Mouse (Mus musculus) neural tube, embryonic 14.5 days (tissue): ENCODE measurements around the gene Rasgrf2. TPM values are rescaled to one million over a fixed set of nuclear protein-coding genes. Genes with fewer than 3 reads are reported as not detected.
A peak's percentile ranks its signal among the peaks of the same experiment; 100 is the strongest.

ENCODE experiments used
- ATAC-seq: fragments of 200-750 bp; cut with Nextera tagmentation; 2 replicates; pipeline ENCODE4 v1.8.0; 2017; ENCODE audit warnings: low read depth, mild to moderate bottlenecking, moderate TSS enrichment, moderate library complexity
- H3K27ac ChIP-seq: fragments of 300-500 bp; sonication (generic); 2 replicates; pipeline ENCODE4 v1.5.1; 2014; ENCODE audit warnings: low read depth, mild to moderate bottlenecking, control low read depth, low read length, moderate library complexity, mixed read lengths
- H3K27me3 ChIP-seq: fragments of 300-500 bp; sonication (generic); 2 replicates; pipeline ENCODE4 v1.6.1; 2014; ENCODE audit warnings: low read length; ENCODE audit not compliant: control insufficient read depth, insufficient read depth
- H3K36me3 ChIP-seq: fragments of 300-500 bp; sonication (generic); 2 replicates; pipeline ENCODE4 v1.6.1; 2014; ENCODE audit warnings: low read length, mixed read lengths; ENCODE audit not compliant: control insufficient read depth, insufficient read depth
- H3K4me1 ChIP-seq: fragments of 300-500 bp; sonication (generic); 2 replicates; pipeline ENCODE4 v1.6.1; 2014; ENCODE audit warnings: low read length; ENCODE audit not compliant: control insufficient read depth, insufficient read depth
- H3K4me2 ChIP-seq: fragments of 300-500 bp; sonication (generic); 2 replicates; pipeline ENCODE4 v1.6.1; 2014; ENCODE audit warnings: mild to moderate bottlenecking, low read depth, low read length, control low read depth
- H3K4me3 ChIP-seq: fragments of 300-500 bp; sonication (generic); 2 replicates; pipeline ENCODE4 v1.5.1; 2014; ENCODE audit warnings: low read depth, low read length, control low read depth, mixed read lengths
- H3K9ac ChIP-seq: fragments of 300-500 bp; sonication (generic); replicated peaks from 2 replicates; pipeline ENCODE4 v1.6.1; 2014; ENCODE audit warnings: low read depth, mild to moderate bottlenecking, control low read depth, low read length, mixed read lengths
- H3K9me3 ChIP-seq: fragments of 300-500 bp; sonication (generic); 2 replicates; pipeline ENCODE4 v1.6.1; 2016; ENCODE audit warnings: low read length; ENCODE audit not compliant: control insufficient read depth
- WGBS: fragments of 180-500 bp; shearing (Covaris S2); extraction: QIAGEN DNeasy Blood & Tissue Kit; methylation state at CpG from one replicate; pipeline ENCODE4 v1.1.7; 2014; 5-methylcytosine and 5-hydroxymethylcytosine counted together
- polyA plus RNA-seq: library from polyadenylated mRNA; unstranded; fragments of >200 nt; fragmentation: Nextera tagmentation; extraction: Ambion mirVana; gene quantifications from 2 replicates; pipeline ENCODE4 v1.2.1, GENCODE M21; 2014

Gene Rasgrf2
- polyA plus RNA-seq, 1 experiment from 2014 or later = 8.7 TPM

DNA sequence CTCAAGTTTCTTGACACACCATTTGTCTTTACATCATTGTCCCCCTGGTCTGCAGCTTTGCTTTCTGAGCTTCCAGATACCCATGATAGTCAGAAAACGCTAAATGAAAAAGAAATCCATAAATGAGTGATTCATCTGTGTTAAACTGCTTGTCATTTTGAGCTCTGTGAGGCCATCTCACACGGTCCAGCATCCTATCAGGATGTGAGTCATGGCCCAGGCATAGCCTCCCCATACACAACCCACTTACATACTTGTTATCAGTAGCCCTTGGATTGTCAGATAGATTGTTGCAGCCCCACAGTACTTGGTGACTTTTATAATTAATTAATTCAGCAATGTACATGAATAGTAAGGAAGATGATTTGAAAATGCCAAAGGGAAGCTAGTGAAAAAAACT is 63.6 kb downstream of the Rasgrf2 start:
- 76% methylated on average over 2 of the region's 2 CpGs for WGBS
- Histone ChIP-seq H3K4me1 (no peaks in the 10 kb centered on the region), H3K9me3 (no peaks in the 10 kb centered on the region), H3K4me3 (no peak overlapping the region), H3K27me3 (no peaks in the 10 kb centered on the region), H3K9ac (no peak overlapping the region), H3K4me2 (no peak overlapping the region), H3K27ac (no peak overlapping the region), H3K36me3 (no peaks in the 10 kb centered on the region)
- ATAC-seq = no peak

DNA sequence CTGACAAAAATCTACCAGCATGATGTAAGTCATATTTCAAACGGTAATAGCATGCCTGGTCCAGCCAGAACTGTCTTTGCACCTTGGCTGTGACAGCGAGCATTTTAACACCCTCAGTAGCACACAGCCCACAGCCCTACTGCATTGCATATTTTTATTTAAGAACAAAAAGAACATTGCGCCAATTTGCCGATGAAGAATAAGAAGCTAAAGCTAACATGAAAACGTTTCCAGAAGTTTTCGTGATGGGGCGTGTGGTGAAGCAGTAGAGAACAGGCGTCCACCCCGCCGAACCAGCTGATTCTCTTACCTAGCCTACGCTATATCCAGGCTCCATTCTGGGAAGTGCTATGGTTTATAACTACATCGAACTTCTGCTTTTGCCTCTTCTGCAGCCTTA is 77.7 kb downstream of the Rasgrf2 start:
- Histone ChIP-seq H3K27me3 (no peaks in the 10 kb centered on the region), H3K4me1 (no peaks in the 10 kb centered on the region), H3K9me3 (no peaks in the 10 kb centered on the region), H3K27ac (no peak overlapping the region), H3K4me2 (no peak overlapping the region), H3K36me3 (no peaks in the 10 kb centered on the region), H3K4me3 (no peak overlapping the region), H3K9ac (no peak overlapping the region)
- no peak for ATAC-seq
- 95% methylated on average over 12 of the region's 12 CpGs for WGBS

DNA sequence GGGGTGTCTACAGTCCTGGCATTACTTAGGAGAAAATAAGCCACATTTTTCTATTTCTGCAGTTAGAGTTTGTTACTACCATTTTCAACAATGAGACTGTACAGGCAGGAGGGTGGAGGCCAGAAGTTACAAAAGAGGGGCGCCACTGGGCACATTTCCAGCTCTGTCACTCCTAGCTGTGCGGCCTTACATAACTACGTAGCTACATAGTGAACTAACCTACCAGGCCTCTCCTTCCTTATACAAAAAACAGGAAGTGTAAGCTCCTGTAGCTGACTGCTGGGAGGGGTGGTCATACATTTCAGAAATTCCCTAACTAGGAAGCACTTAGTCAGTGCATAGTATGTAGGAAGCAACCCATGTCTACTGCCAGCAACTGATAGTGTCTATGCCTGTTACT is 78.5 kb downstream of the Rasgrf2 start:
- Histone ChIP-seq H3K27ac (no peak overlapping the region), H3K4me2 (no peak overlapping the region), H3K4me3 (no peak overlapping the region), H3K36me3 (no peaks in the 10 kb centered on the region), H3K9me3 (no peaks in the 10 kb centered on the region), H3K4me1 (no peaks in the 10 kb centered on the region), H3K9ac (no peak overlapping the region), H3K27me3 (no peaks in the 10 kb centered on the region)
- ATAC-seq = no peak
- 89% methylated on average over 3 of the region's 3 CpGs for WGBS

DNA sequence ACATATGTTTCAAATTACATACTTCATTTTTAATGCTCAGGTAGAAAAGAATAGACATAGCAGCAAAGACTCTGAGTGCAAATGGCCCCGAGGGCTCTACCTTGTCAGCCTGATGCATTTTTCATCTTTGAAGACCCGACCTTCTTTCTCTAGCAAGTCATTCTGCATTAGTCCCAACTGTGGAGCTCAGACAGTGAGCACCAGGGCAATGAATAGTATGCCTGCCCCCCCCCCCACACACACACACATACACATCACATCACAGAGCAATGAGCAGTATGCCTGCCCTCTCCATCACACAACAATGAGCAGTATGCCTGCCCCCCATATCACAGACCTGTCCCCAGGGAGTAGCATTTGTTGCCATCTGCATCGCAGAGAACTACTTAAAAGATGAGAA is 80.2 kb downstream of the Rasgrf2 start:
- H3K27ac ChIP-seq = no peak overlapping the region
- H3K4me3 ChIP-seq = no peak overlapping the region
- 76% methylated on average over 3 of the region's 3 CpGs for WGBS
- H3K9me3 ChIP-seq = no peaks in the 10 kb centered on the region
- no peak overlapping the region for H3K4me2 ChIP-seq
- no peaks in the 10 kb centered on the region for H3K27me3 ChIP-seq
- H3K4me1 ChIP-seq = no peaks in the 10 kb centered on the region
- ATAC-seq = no peak
- H3K9ac ChIP-seq = no peak overlapping the region
- no peaks in the 10 kb centered on the region for H3K36me3 ChIP-seq

DNA sequence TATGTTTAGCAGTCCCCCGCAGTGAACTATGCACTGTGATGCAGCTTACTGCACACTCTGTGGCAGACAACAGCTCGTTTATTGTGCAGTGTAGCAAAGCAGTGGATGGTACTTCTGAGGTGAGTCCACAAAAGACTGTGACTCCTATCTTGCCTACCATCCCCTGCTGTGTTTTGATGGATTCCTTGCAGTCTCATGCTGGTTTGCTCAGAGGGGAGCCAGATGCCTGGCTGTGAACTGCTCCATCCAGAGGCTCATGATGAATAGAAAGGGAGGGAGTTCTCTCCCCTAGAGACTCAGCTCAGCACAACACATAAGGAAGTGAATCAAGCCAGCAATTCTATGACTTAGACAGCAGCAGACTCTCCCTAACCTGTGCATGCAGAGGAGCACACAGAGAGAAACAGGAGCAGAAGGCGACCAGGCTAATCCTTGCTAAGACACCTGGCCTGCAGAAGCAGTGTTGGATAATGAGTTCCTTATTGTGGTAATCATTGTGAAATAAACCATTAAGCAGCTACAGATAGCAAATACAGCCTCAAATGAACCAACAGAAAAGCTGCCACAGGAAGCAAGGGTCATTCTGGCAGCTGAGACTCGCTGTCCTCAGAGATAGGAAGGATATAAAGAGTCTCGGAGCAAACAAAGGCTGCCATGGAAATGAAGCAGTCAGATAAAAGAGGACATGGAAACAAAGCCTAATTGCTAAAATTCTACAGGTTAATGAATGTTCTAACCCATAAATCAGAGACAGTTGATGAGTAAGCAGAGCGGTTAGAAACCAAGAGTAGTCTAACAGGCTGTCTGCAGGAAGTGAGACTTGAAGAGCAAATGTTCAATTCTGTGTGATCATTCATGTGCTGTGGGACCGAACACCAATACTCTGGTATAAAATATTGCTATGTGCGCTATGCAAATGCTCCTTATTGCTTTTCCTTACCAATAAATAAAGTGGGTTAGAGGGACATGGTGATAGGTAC is 89.6 kb downstream of the Rasgrf2 start:
- Histone ChIP-seq H3K9ac (no peak overlapping the region), H3K9me3 (no peaks in the 10 kb centered on the region), H3K4me3 (no peak overlapping the region), H3K27me3 (no peaks in the 10 kb centered on the region), H3K27ac (no peak overlapping the region), H3K4me2 (no peak overlapping the region), H3K36me3 (no peaks in the 10 kb centered on the region), H3K4me1 (no peaks in the 10 kb centered on the region)
- ATAC-seq = peak; percentile 78
- WGBS = 26% methylated on average over 8 of the region's 8 CpGs

GRCm38 (mm10) chr13:92030364-92031057 is 100.9 kb downstream of the Rasgrf2 start:
- no peak for ATAC-seq
- no peaks in the 10 kb centered on the region for H3K27me3 ChIP-seq
- no peaks in the 10 kb centered on the region for H3K36me3 ChIP-seq
- no peaks in the 10 kb centered on the region for H3K4me1 ChIP-seq
- H3K27ac ChIP-seq = no peak overlapping the region
- no peaks in the 10 kb centered on the region for H3K9me3 ChIP-seq
- H3K4me3 ChIP-seq = no peak overlapping the region
- no peak overlapping the region for H3K9ac ChIP-seq
- H3K4me2 ChIP-seq = no peak overlapping the region
- WGBS = 93% methylated on average over 24 of the region's 24 CpGs

DNA sequence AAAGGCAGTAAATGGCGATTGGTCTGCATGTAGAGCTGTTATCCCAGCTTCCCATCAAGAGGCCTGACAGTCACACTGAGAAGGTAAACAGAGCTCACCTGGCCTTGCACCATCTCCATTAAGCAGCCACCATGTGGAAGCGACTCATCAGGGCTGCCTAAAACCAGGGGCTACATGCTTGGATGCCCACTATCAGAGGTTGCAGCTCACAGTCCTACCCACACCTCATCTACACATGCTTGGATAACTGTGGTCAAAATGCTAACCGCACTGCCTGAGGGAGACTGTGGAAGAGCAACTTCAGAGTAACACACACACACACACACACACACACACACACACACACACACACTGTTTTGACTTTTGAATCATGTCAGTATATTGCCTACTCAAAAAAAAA is 101.8 kb downstream of the Rasgrf2 start:
- H3K4me3 ChIP-seq = no peak overlapping the region
- no peak overlapping the region for H3K27ac ChIP-seq
- H3K4me2 ChIP-seq = no peak overlapping the region
- H3K9me3 ChIP-seq = no peaks in the 10 kb centered on the region
- ATAC-seq = no peak
- 93% methylated on average over 3 of the region's 3 CpGs for WGBS
- H3K9ac ChIP-seq = no peak overlapping the region
- H3K36me3 ChIP-seq = no peaks in the 10 kb centered on the region
- H3K4me1 ChIP-seq = no peaks in the 10 kb centered on the region
- no peaks in the 10 kb centered on the region for H3K27me3 ChIP-seq

DNA sequence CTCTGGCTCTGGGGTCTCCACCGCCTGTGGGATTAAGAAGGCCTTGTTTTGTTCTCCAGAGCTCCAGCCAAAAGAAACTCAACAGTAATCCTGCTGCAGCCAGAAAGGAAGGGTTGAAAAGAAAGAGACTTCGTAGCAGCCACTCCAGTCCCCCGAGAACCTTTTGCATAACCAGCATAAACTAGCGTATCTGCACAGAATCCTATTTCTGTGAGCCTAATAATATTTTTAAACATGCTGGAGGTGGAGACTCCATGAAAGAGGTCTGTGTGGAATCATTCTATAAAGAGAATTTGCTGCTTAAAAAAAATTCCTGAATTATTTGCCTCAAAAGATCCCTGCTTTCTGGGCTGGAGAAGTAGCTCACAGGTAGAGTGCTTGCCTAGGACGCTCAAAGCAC is 103.5 kb downstream of the Rasgrf2 start:
- H3K36me3 ChIP-seq = no peaks in the 10 kb centered on the region
- H3K4me2 ChIP-seq = no peak overlapping the region
- ATAC-seq = no peak
- WGBS = 91% methylated on average over 5 of the region's 5 CpGs
- no peak overlapping the region for H3K27ac ChIP-seq
- no peaks in the 10 kb centered on the region for H3K4me1 ChIP-seq
- H3K4me3 ChIP-seq = no peak overlapping the region
- no peak overlapping the region for H3K9ac ChIP-seq
- H3K27me3 ChIP-seq = no peaks in the 10 kb centered on the region
- no peaks in the 10 kb centered on the region for H3K9me3 ChIP-seq

GRCm38 (mm10) chr13:92026651-92027050 is 104.8 kb downstream of the Rasgrf2 start:
- no peak overlapping the region for H3K4me3 ChIP-seq
- no peak overlapping the region for H3K4me2 ChIP-seq
- H3K36me3 ChIP-seq = no peaks in the 10 kb centered on the region
- H3K4me1 ChIP-seq = no peaks in the 10 kb centered on the region
- H3K27me3 ChIP-seq = no peaks in the 10 kb centered on the region
- ATAC-seq = no peak
- H3K9ac ChIP-seq = no peak overlapping the region
- WGBS = 95% methylated on average over 2 of the region's 2 CpGs
- H3K9me3 ChIP-seq = no peaks in the 10 kb centered on the region
- no peak overlapping the region for H3K27ac ChIP-seq
